Mouse (Mus musculus) stomach, embryonic 14.5 days (tissue): ENCODE results near the gene Cmah. TPM values are rescaled to one million over a fixed set of nuclear protein-coding genes. Genes with fewer than 3 reads are reported as not detected.

ENCODE experiments used
- ATAC-seq: fragments of 200-750 bp; cut with Nextera tagmentation; 2 replicates; pipeline ENCODE4 v1.8.0; 2017; ENCODE audit warnings: low read depth, moderate TSS enrichment; ENCODE audit not compliant: insufficient number of reproducible peaks, insufficient read depth, low FRiP score
- H3K27ac ChIP-seq: fragments of 300-500 bp; sonication (generic); 2 replicates; pipeline ENCODE4 v1.5.1; 2014; ENCODE audit warnings: mild to moderate bottlenecking, low read length, moderate library complexity, mixed read lengths
- H3K27me3 ChIP-seq: fragments of 300-500 bp; sonication (generic); 2 replicates; pipeline ENCODE4 v1.6.1; 2014; ENCODE audit warnings: low read length, control low read depth, mixed read lengths; ENCODE audit not compliant: control insufficient read depth, insufficient read depth
- H3K36me3 ChIP-seq: fragments of 300-500 bp; sonication (generic); 2 replicates; pipeline ENCODE4 v1.6.1; 2014; ENCODE audit warnings: mild to moderate bottlenecking, control low read depth, low read length, moderate library complexity, mixed read lengths; ENCODE audit not compliant: control insufficient read depth, insufficient read depth
- H3K4me1 ChIP-seq: fragments of 300-500 bp; sonication (generic); 2 replicates; pipeline ENCODE4 v1.6.1; 2014; ENCODE audit warnings: low read length, control low read depth, mixed read lengths; ENCODE audit not compliant: control insufficient read depth, insufficient read depth
- H3K4me2 ChIP-seq: fragments of 300-500 bp; sonication (generic); replicated peaks from 2 replicates; pipeline ENCODE4 v1.6.1; 2014; ENCODE audit warnings: low read depth, low read length, control low read depth
- H3K4me3 ChIP-seq: fragments of 300-500 bp; sonication (generic); 2 replicates; pipeline ENCODE4 v1.5.1; 2014; ENCODE audit warnings: low read depth, low read length, control low read depth
- H3K9ac ChIP-seq: fragments of 300-500 bp; sonication (generic); replicated peaks from 2 replicates; pipeline ENCODE4 v1.6.1; 2014; ENCODE audit warnings: low read depth, mild to moderate bottlenecking, control low read depth, low read length, moderate library complexity, mixed read lengths
- H3K9me3 ChIP-seq: fragments of 300-500 bp; sonication (generic); 2 replicates; pipeline ENCODE4 v1.6.1; 2016; ENCODE audit warnings: low read depth, low read length, control low read depth; ENCODE audit not compliant: control insufficient read depth
- WGBS: fragments of 180-500 bp; shearing (Covaris S2); extraction: QIAGEN DNeasy Blood & Tissue Kit; methylation state at CpG from one replicate; pipeline ENCODE4 v1.1.7; 2014; 5-methylcytosine and 5-hydroxymethylcytosine counted together
- polyA plus RNA-seq: library from polyadenylated mRNA; unstranded; fragments of >200 nt; fragmentation: Nextera tagmentation; extraction: Ambion mirVana; gene quantifications from 2 replicates; pipeline ENCODE4 v1.2.1, GENCODE M21; 2014

Gene Cmah
- polyA plus RNA-seq, 1 experiment from 2014 or later = 0.65 TPM

GRCm38 (mm10) chr13:24491101-24491500 lies 163.9 kb downstream of the Cmah start:
- WGBS = 77% methylated on average over 3 of the region's 3 CpGs
- ATAC-seq = no peak

GRCm38 (mm10) chr13:24493784-24494183 lies 166.6 kb downstream of the Cmah start:
- Histone ChIP-seq H3K9ac (no peak overlapping the region), H3K36me3 (no peaks in the 10 kb centered on the region), H3K4me1 (no peaks in the 10 kb centered on the region), H3K9me3 (no peaks in the 10 kb centered on the region), H3K27me3 (no peaks in the 10 kb centered on the region), H3K4me2 (no peak overlapping the region), H3K4me3 (no peak overlapping the region), H3K27ac (no peak overlapping the region)
- WGBS = 74% methylated on average over 3 of the region's 3 CpGs
- no peak for ATAC-seq

More at GRCm38 (mm10) chr13:24491101-24491500, 163.9 kb downstream of the Cmah start:
- Histone ChIP-seq H3K27me3 (no peaks in the 10 kb centered on the region), H3K27ac (no peak overlapping the region), H3K9ac (no peak overlapping the region), H3K4me2 (no peak overlapping the region), H3K4me3 (no peak overlapping the region), H3K4me1 (no peaks in the 10 kb centered on the region), H3K36me3 (no peaks in the 10 kb centered on the region), H3K9me3 (no peaks in the 10 kb centered on the region)

GRCm38 (mm10) chr13:24496353-24496752 lies 169.1 kb downstream of the Cmah start:
- H3K36me3 ChIP-seq = no peaks in the 10 kb centered on the region
- no peak for ATAC-seq

GRCm38 (mm10) chr13:24497001-24497400 lies 169.8 kb downstream of the Cmah start:
- whole genome bisulfite sequencing = 71% methylated on average over 12 of the region's 12 CpGs
- H3K36me3 ChIP-seq = no peaks in the 10 kb centered on the region
- H3K4me1 ChIP-seq = no peaks in the 10 kb centered on the region
- no peak overlapping the region for H3K4me2 ChIP-seq
- no peak overlapping the region for H3K9ac ChIP-seq
- H3K9me3 ChIP-seq = no peaks in the 10 kb centered on the region
- ATAC-seq = no peak
- H3K4me3 ChIP-seq = no peak overlapping the region
- no peaks in the 10 kb centered on the region for H3K27me3 ChIP-seq
- no peak overlapping the region for H3K27ac ChIP-seq

More at GRCm38 (mm10) chr13:24496353-24496752, 169.1 kb downstream of the Cmah start:
- no peak overlapping the region for H3K27ac ChIP-seq
- H3K4me3 ChIP-seq = no peak overlapping the region
- H3K9ac ChIP-seq = no peak overlapping the region
- H3K27me3 ChIP-seq = no peaks in the 10 kb centered on the region
- H3K4me1 ChIP-seq = no peaks in the 10 kb centered on the region
- WGBS = 83% methylated on average over 5 of the region's 5 CpGs
- no peaks in the 10 kb centered on the region for H3K9me3 ChIP-seq
- H3K4me2 ChIP-seq = no peak overlapping the region

- Histone ChIP-seq H3K27ac (no peak overlapping the region), H3K4me2 (no peak overlapping the region), H3K9ac (no peak overlapping the region), H3K27me3 (no peaks in the 10 kb centered on the region), H3K9me3 (no peaks in the 10 kb centered on the region), H3K4me3 (no peak overlapping the region), H3K4me1 (no peaks in the 10 kb centered on the region), H3K36me3 (no peaks in the 10 kb centered on the region)
- WGBS = 83% methylated on average over 6 of the region's 6 CpGs
- ATAC-seq = no peak
These were observed 171.1 kb downstream of the Cmah start for GRCm38 (mm10) chr13:24498342-24498741.

- no peak for ATAC-seq
- no peaks in the 10 kb centered on the region for H3K9me3 ChIP-seq
- 42% methylated on average over 3 of the region's 3 CpGs for WGBS
These were observed 172.3 kb downstream of the Cmah start for GRCm38 (mm10) chr13:24499505-24499904.

GRCm38 (mm10) chr13:24501179-24501905 lies 174.1 kb downstream of the Cmah start:
- Histone ChIP-seq H3K4me1 (no peaks in the 10 kb centered on the region), H3K27ac (no peak overlapping the region), H3K4me2 (no peak overlapping the region), H3K9me3 (no peaks in the 10 kb centered on the region), H3K9ac (no peak overlapping the region), H3K4me3 (no peak overlapping the region), H3K36me3 (no peaks in the 10 kb centered on the region), H3K27me3 (no peaks in the 10 kb centered on the region)
- no peak for ATAC-seq
- WGBS = 79% methylated on average over 25 of the region's 25 CpGs

More at GRCm38 (mm10) chr13:24499505-24499904, 172.3 kb downstream of the Cmah start:
- no peak overlapping the region for H3K4me3 ChIP-seq
- H3K36me3 ChIP-seq = no peaks in the 10 kb centered on the region
- H3K9ac ChIP-seq = no peak overlapping the region
- H3K4me2 ChIP-seq = no peak overlapping the region
- no peaks in the 10 kb centered on the region for H3K4me1 ChIP-seq
- no peaks in the 10 kb centered on the region for H3K27me3 ChIP-seq
- H3K27ac ChIP-seq = no peak overlapping the region

- WGBS = 84% methylated on average over 3 of the region's 3 CpGs
- Histone ChIP-seq H3K9me3 (no peaks in the 10 kb centered on the region), H3K27ac (no peak overlapping the region)
These were observed 174.7 kb downstream of the Cmah start for GRCm38 (mm10) chr13:24501919-24502318.

GRCm38 (mm10) chr13:24505812-24506211 lies 178.6 kb downstream of the Cmah start:
- no peak overlapping the region for H3K4me2 ChIP-seq

More at GRCm38 (mm10) chr13:24501919-24502318, 174.7 kb downstream of the Cmah start:
- no peaks in the 10 kb centered on the region for H3K4me1 ChIP-seq
- H3K4me3 ChIP-seq = no peak overlapping the region
- H3K4me2 ChIP-seq = no peak overlapping the region
- H3K27me3 ChIP-seq = no peaks in the 10 kb centered on the region
- ATAC-seq = no peak
- no peak overlapping the region for H3K9ac ChIP-seq
- H3K36me3 ChIP-seq = no peaks in the 10 kb centered on the region

More at GRCm38 (mm10) chr13:24505812-24506211, 178.6 kb downstream of the Cmah start:
- Histone ChIP-seq H3K27ac (no peak overlapping the region), H3K27me3 (no peaks in the 10 kb centered on the region), H3K36me3 (no peaks in the 10 kb centered on the region), H3K4me1 (no peaks in the 10 kb centered on the region), H3K4me3 (no peak overlapping the region), H3K9ac (no peak overlapping the region), H3K9me3 (no peaks in the 10 kb centered on the region)
- 75% methylated on average over 5 of the region's 5 CpGs for WGBS
- ATAC-seq = no peak
